Mouse (Mus musculus) hindbrain, embryonic 16.5 days (tissue): ENCODE measurements at regions not wholly inside any gene's neighbourhood (a gene's known extent, or its start where the extent isn't known, plus 50 kb on each side); places are given as distances from the start of the nearest gene placed in this dataset.

Experiments used
- ATAC-seq: fragments of 200-750 bp; cut with Nextera tagmentation; 2 replicates; pipeline ENCODE4 v1.8.0; 2017; ENCODE audit warnings: moderate TSS enrichment, moderate library complexity
- H3K27ac ChIP-seq: fragments of 300-500 bp; sonication (generic); 2 replicates; pipeline ENCODE4 v1.5.1; 2014; ENCODE audit warnings: low read depth, mild to moderate bottlenecking, control low read depth, low read length, moderate library complexity
- H3K27me3 ChIP-seq: fragments of 300-500 bp; sonication (generic); replicated peaks from 2 replicates; pipeline ENCODE4 v1.6.1; 2014; ENCODE audit warnings: low read length; ENCODE audit not compliant: control insufficient read depth, insufficient read depth
- H3K36me3 ChIP-seq: fragments of 300-500 bp; sonication (generic); 2 replicates; pipeline ENCODE4 v1.6.1; 2014; ENCODE audit warnings: mild to moderate bottlenecking, low read length, moderate library complexity, mixed read lengths; ENCODE audit not compliant: control insufficient read depth, insufficient read depth
- H3K4me1 ChIP-seq: fragments of 300-500 bp; sonication (generic); 2 replicates; pipeline ENCODE4 v1.6.1; 2014; ENCODE audit warnings: low read depth, low read length; ENCODE audit not compliant: control insufficient read depth, insufficient read depth
- H3K4me2 ChIP-seq: fragments of 300-500 bp; sonication (generic); 2 replicates; pipeline ENCODE4 v1.6.1; 2014; ENCODE audit warnings: mild to moderate bottlenecking, low read length, control low read depth, moderate library complexity
- H3K4me3 ChIP-seq: fragments of 300-500 bp; sonication (generic); 2 replicates; pipeline ENCODE4 v1.5.1; 2014; ENCODE audit warnings: mild to moderate bottlenecking, low read length, control low read depth, moderate library complexity
- H3K9ac ChIP-seq: fragments of 300-500 bp; sonication (generic); 2 replicates; pipeline ENCODE4 v1.6.1; 2014; ENCODE audit warnings: low read depth, mild to moderate bottlenecking, control low read depth, low read length, moderate library complexity
- H3K9me3 ChIP-seq: fragments of 300-500 bp; sonication (generic); 2 replicates; pipeline ENCODE4 v1.6.1; 2014; ENCODE audit warnings: mild to moderate bottlenecking, low read length, moderate library complexity; ENCODE audit not compliant: control insufficient read depth
- WGBS: fragments of 180-500 bp; shearing (Covaris S2); extraction: QIAGEN DNeasy Blood & Tissue Kit; methylation state at CpG from one replicate; pipeline ENCODE4 v1.1.7; 2014; 5-methylcytosine and 5-hydroxymethylcytosine counted together

DNA sequence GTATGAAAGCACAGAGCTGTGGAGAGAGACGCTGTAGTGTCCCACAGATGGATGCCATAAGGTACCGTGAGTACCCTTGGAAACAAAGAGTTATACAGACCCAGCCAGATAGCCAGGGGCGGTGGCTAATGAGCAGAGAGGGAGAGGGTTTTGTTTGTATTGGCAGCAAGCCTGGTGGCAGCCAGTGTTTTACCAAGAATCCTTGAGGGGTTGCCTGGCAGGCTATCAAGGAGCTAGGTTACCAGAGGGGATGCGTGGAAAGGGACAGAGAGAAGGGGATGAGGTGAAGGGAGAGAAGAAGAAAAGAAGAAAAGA, 262.7 kb downstream of the Matn1 start:
- no peaks in the 10 kb centered on the region for H3K36me3 ChIP-seq
- peak; percentile 26; the same call in 1 of the 2 replicates for ATAC-seq
- no peak overlapping the region for H3K27ac ChIP-seq
- peaks cover 4% of the 10 kb centered on the region for H3K9me3 ChIP-seq
- H3K4me3 ChIP-seq = no peak overlapping the region
- H3K4me1 ChIP-seq = peaks cover 6% of the 10 kb centered on the region; the same call in 1 of the 2 replicates
- H3K4me2 ChIP-seq = no peak overlapping the region
- no peaks in the 10 kb centered on the region for H3K27me3 ChIP-seq
- 38% methylated on average over 4 of the region's 4 CpGs for WGBS
- H3K9ac ChIP-seq = no peak overlapping the region

DNA sequence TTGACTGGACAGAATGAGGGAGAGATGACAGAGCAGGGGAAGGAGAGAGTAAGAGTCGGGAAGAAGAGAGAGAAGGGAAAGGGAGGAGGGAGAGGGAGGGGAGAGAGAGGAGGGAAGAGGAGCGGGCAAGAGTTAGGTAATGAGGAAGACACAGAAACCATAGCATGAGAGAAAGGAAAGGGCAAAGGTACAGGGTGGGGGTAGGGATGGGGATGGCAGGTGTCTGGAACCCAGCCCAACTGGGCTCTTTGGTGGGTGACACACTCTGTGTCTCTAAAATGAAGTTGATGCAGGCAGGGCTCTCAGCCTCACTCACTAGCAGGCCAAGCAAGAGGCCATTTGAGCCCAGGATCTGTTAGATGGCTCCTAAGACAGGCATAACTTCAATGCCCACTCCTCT, 263.1 kb downstream of the Matn1 start:
- Histone ChIP-seq H3K27ac (no peak overlapping the region), H3K4me2 (no peak overlapping the region), H3K9ac (no peak overlapping the region), H3K9me3 (peaks cover 4% of the 10 kb centered on the region), H3K4me3 (no peak overlapping the region), H3K36me3 (no peaks in the 10 kb centered on the region), H3K27me3 (no peaks in the 10 kb centered on the region), H3K4me1 (peaks cover 6% of the 10 kb centered on the region; the same call in 1 of the 2 replicates)
- 46% methylated on average over 2 of the region's 2 CpGs for WGBS
- ATAC-seq = no peak

DNA sequence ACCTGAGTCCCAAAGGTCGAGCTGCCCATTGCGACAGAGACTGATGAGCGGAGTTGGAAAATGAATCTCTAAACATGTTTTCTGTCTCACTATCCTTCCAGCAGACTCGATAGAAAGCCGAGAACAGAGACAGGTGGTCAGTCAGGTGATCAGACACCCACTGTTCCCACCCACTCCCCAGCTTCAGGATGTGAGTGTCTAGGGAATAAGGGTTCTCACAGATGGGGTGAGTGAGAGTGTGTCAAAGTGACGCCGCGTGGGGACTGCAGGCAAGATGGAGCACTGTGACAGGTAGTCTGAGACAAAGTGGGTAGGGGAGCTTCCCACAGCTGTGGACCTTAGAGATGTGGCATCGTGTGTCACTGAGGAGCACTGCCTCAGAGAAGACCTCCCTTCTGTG, 264.0 kb downstream of the Matn1 start:
- WGBS = 57% methylated on average over 9 of the region's 9 CpGs
- Histone ChIP-seq H3K9ac (no peak overlapping the region), H3K27me3 (no peaks in the 10 kb centered on the region), H3K36me3 (no peaks in the 10 kb centered on the region), H3K9me3 (peaks cover 4% of the 10 kb centered on the region), H3K27ac (no peak overlapping the region), H3K4me3 (no peak overlapping the region), H3K4me2 (no peak overlapping the region), H3K4me1 (peaks cover 6% of the 10 kb centered on the region; the same call in 1 of the 2 replicates)
- ATAC-seq = no peak

DNA sequence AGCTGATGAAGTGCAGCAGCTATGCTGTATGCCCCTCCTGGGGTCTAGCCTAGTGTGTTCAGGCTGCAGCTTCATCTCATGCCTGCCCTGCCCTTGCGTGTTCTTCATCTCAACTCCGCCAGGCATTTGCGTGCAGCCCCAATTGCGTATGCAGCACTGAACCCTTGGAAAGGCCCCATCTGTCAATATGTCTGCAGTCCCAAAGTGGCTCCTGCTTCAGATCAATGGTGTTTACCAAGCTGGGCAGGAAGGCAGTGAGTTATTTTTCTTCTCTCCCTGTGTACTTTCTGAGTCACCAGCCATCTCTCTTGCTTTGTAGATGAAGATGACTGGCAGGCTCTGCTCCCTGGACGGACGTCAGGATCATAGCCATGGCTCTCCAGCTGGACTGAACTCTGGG, 264.5 kb downstream of the Matn1 start:
- Histone ChIP-seq H3K4me1 (peaks cover 6% of the 10 kb centered on the region; the same call in 1 of the 2 replicates), H3K27ac (no peak overlapping the region), H3K4me3 (no peak overlapping the region), H3K9ac (no peak overlapping the region), H3K9me3 (peaks cover 4% of the 10 kb centered on the region), H3K36me3 (no peaks in the 10 kb centered on the region), H3K27me3 (no peaks in the 10 kb centered on the region), H3K4me2 (no peak overlapping the region)
- ATAC-seq = no peak
- WGBS = 68% methylated on average over 6 of the region's 6 CpGs

DNA sequence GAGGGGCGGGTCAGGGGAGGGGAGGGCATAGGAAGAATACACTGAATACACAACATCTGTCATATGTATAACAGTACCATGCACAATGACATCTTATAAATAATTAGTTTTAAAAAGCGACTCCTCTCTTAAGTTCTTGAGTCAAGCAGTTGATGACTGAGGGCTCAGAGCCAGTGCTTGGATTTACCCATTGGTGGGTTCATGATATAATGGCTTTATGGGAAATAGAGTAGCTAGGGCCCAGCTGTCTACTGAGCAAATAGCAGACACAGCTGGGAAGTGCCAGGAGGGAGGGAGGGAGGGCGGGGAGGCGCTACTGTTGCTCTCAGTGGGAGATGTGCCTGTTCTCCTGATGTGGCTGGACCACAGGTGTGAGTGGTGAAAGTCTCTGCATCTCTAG, 268.5 kb downstream of the Matn1 start:
- H3K4me3 ChIP-seq = no peak overlapping the region
- no peak overlapping the region for H3K9ac ChIP-seq
- no peak overlapping the region for H3K4me2 ChIP-seq
- no peak for ATAC-seq
- no peak overlapping the region for H3K27ac ChIP-seq
- peaks cover 4% of the 10 kb centered on the region for H3K9me3 ChIP-seq
- H3K36me3 ChIP-seq = no peaks in the 10 kb centered on the region
- 44% methylated on average over 4 of the region's 4 CpGs for WGBS
- H3K27me3 ChIP-seq = no peaks in the 10 kb centered on the region
- peaks cover 3% of the 10 kb centered on the region; the same call in 1 of the 2 replicates for H3K4me1 ChIP-seq

DNA sequence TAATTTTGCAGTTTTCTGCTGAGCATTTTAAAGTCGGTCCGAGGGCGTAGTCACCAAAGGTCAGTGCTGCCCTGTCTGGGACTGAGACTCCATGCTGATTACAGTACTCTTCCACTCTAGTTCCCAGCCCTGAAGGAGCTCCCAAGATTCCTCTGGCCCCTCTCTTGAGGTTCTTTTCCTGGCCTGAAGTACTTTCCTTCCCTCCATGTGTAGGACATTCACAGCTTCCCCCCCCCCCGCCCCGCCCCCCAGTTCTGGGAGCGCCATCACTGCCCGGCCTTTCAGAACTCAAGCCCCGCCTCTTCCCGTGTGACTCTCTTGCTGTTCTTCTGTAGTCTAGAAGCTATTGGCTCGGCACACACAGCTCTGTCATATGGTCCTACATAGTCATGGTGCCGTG, 271.5 kb downstream of the Matn1 start:
- Histone ChIP-seq H3K4me3 (no peak overlapping the region), H3K9me3 (peaks cover 4% of the 10 kb centered on the region), H3K4me1 (no peaks in the 10 kb centered on the region), H3K4me2 (no peak overlapping the region), H3K9ac (no peak overlapping the region), H3K27me3 (no peaks in the 10 kb centered on the region), H3K36me3 (no peaks in the 10 kb centered on the region), H3K27ac (no peak overlapping the region)
- 83% methylated on average over 11 of the region's 11 CpGs for WGBS
- no peak for ATAC-seq

DNA sequence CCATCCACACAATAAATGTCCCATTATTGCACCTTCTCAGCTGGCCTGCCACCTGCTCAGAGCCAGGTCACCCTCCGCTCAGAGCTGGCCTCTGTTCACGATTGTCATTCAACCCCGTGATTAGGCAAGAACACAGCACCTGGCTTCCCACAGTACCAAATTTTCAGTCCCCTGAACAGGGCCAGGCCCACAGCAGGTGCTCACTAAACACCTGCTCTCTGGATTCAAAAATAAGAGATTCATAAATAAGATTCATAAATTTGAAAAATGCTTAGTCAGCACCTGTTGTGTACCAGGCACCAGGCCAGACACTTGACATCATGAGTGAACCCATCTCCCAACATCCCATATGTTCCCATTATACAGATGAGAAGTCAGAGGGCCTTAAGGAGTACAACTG, 272.2 kb downstream of the Matn1 start:
- H3K4me1 ChIP-seq = no peaks in the 10 kb centered on the region
- no peak overlapping the region for H3K4me2 ChIP-seq
- no peaks in the 10 kb centered on the region for H3K9me3 ChIP-seq
- no peaks in the 10 kb centered on the region for H3K36me3 ChIP-seq
- ATAC-seq = no peak
- H3K27me3 ChIP-seq = no peaks in the 10 kb centered on the region
- 91% methylated on average over 3 of the region's 3 CpGs for WGBS
- H3K9ac ChIP-seq = no peak overlapping the region
- H3K4me3 ChIP-seq = no peak overlapping the region
- no peak overlapping the region for H3K27ac ChIP-seq

DNA sequence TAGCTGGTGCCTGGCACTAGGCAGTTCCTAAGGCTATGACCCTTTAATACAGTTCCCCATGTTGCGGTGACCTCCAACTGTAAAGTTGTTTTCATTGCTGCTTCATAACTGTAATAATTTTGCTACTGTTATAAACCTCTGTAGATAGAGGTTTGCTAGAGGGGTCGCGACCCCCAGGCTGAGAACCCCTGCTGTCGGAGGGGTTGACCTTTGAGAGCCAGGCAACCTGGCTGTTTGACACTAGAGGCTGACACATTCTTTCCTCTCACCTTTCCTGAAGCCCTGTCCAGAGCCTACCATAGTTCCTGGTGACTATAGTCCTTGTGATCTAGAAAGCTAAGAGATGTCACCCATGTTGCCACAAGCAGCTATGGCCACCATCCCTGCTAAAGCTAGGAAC, 272.9 kb downstream of the Matn1 start:
- no peak overlapping the region for H3K27ac ChIP-seq
- H3K4me2 ChIP-seq = no peak overlapping the region
- H3K9me3 ChIP-seq = no peaks in the 10 kb centered on the region
- H3K36me3 ChIP-seq = no peaks in the 10 kb centered on the region
- WGBS = 89% methylated on average over 4 of the region's 4 CpGs
- H3K27me3 ChIP-seq = no peaks in the 10 kb centered on the region
- ATAC-seq = no peak
- no peak overlapping the region for H3K9ac ChIP-seq
- H3K4me1 ChIP-seq = no peaks in the 10 kb centered on the region
- H3K4me3 ChIP-seq = no peak overlapping the region

DNA sequence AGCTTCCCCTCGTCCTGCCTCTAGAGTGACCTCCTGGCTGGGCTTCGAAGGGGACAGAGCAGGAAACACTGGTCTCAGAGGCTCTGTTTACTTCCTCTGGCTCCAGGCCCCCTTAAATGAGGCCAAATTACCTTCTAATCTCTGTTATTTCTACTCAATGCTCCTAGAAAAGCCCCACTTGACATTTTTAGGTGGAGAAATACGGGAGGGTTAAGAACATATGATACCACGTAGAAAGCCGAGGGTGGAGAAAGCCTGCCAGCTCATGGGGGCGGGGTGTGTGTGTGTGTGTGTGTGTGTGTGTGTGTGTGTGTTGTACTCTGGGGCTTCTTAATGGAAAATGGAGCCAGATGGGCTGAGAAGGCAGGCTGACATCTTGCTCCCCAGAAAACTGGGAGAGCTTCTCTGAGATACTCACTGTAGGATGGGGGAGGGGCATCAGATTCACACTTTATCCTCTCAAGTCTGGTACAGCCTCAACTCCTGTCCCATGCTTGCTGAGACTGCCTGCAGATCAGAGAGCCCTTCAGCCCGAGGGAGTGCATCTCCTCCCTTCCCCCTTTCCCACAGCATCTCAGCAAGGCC, 273.5 kb downstream of the Matn1 start:
- H3K9ac ChIP-seq = no peak overlapping the region
- H3K27me3 ChIP-seq = no peaks in the 10 kb centered on the region
- H3K27ac ChIP-seq = no peak overlapping the region
- no peaks in the 10 kb centered on the region for H3K36me3 ChIP-seq
- WGBS = 54% methylated on average over 7 of the region's 7 CpGs
- H3K9me3 ChIP-seq = no peaks in the 10 kb centered on the region
- H3K4me1 ChIP-seq = no peaks in the 10 kb centered on the region
- H3K4me3 ChIP-seq = no peak overlapping the region
- no peak for ATAC-seq
- H3K4me2 ChIP-seq = no peak overlapping the region

DNA sequence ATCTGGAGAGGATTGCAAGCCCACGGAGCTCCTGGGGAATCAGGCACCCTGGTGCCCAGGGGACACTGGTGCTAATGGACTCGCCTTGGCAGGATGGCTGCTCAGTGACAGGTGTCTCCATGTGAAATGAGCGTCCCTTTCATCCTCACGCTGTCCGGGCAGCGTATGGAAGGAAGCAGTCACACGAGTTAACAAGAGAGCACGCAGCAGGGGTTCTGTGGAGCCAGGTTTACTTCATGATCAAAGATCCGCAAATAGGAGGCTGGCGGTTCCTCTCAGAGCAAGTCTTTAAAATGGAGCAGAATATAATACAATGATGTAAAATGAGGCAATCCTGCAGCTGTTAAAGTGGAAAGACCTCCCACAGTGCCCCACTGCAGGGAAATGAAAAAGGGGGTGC, 276.8 kb downstream of the Matn1 start:
- no peaks in the 10 kb centered on the region for H3K9me3 ChIP-seq
- ATAC-seq = no peak
- H3K36me3 ChIP-seq = no peaks in the 10 kb centered on the region
- H3K4me3 ChIP-seq = no peak overlapping the region
- no peak overlapping the region for H3K9ac ChIP-seq
- no peaks in the 10 kb centered on the region for H3K27me3 ChIP-seq
- WGBS = 57% methylated on average over 10 of the region's 10 CpGs
- H3K4me2 ChIP-seq = no peak overlapping the region
- H3K27ac ChIP-seq = no peak overlapping the region
- H3K4me1 ChIP-seq = no peaks in the 10 kb centered on the region
